In the genomic region with DNA sequence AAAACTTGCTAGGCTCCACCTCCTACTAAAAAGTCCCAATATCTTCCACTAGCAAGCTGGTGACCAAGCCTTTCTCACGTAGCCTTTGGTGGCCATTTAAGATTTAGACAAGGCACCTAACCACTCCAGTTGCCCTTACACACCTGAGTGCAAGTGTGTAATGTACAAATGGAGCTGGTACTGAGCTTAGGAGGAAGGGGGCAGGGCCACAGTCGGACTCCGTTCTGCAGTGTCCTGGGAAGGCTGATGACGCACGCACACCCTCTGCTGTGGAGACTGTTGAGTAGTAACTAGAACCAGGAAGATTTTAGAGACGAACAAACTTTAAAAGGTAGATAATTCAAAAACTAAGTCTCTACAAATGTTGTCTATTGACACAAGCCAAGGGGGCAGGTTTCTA, we compare ENCODE assay signal across 12 mouse cellular contexts.
"Had no signal": no experiment of that assay in that cellular context is flagged by ENCODE, and none has a peak within 500 bp of the region (broad histone marks: within the 10 kb centered on the region; RNA-seq: fewer than 3 reads in every experiment).

No protein-coding gene starts in this region.

- DNase-seq: gastrocnemius, postnatal 14 days; gastrocnemius, postnatal 36 days; heart, adult 18-20 months; heart, postnatal 10 days; heart, postnatal 36 days; kidney, adult 11 months; kidney, adult 2 months; kidney, adult 9 months; kidney, postnatal 14 days; layer of hippocampus, adult 9-11 months; layer of hippocampus, postnatal 36 days; left cerebral cortex, postnatal 4 days had no signal
